Mouse (Mus musculus) liver, embryonic 11.5 days (tissue): Measurements from ENCODE around the gene Cyb5d1. TPM values are rescaled to one million over a fixed set of nuclear protein-coding genes. Genes with fewer than 3 reads are reported as not detected.
A peak's percentile ranks its signal among the peaks of the same experiment; 100 is the strongest.

Experiments used
- ATAC-seq: fragments of 200-750 bp; cut with Nextera tagmentation; replicated peaks from 2 replicates; pipeline ENCODE4 v1.8.0; 2017; ENCODE audit warnings: moderate number of reproducible peaks, mild to moderate bottlenecking, moderate TSS enrichment, moderate library complexity; ENCODE audit not compliant: low FRiP score
- DNase-seq: peaks from one replicate; pipeline ENCODE4 v3.0.0-alpha.2; 2017; ENCODE audit warnings: low spot score
- H3K27ac ChIP-seq: fragments of 300-500 bp; sonication (generic); 2 replicates; pipeline ENCODE4 v1.5.1; 2014; ENCODE audit warnings: mild to moderate bottlenecking, low read depth, low read length, control low read depth
- H3K27me3 ChIP-seq: fragments of 300-500 bp; sonication (generic); replicated peaks from 2 replicates; pipeline ENCODE4 v1.6.1; 2014; ENCODE audit warnings: low read length, mixed read lengths; ENCODE audit not compliant: control insufficient read depth, insufficient read depth
- H3K36me3 ChIP-seq: fragments of 300-500 bp; sonication (generic); 2 replicates; pipeline ENCODE4 v1.6.1; 2014; ENCODE audit warnings: mild to moderate bottlenecking, low read length, moderate library complexity, mixed read lengths; ENCODE audit not compliant: control insufficient read depth, insufficient read depth
- H3K4me1 ChIP-seq: fragments of 300-500 bp; sonication (generic); replicated peaks from 2 replicates; pipeline ENCODE4 v1.6.1; 2014; ENCODE audit warnings: low read length, mixed read lengths; ENCODE audit not compliant: control insufficient read depth, insufficient read depth
- H3K4me2 ChIP-seq: fragments of 300-500 bp; sonication (generic); 2 replicates; pipeline ENCODE4 v1.6.1; 2014; ENCODE audit warnings: mild to moderate bottlenecking, control low read depth, moderate library complexity
- H3K4me3 ChIP-seq: fragments of 300-500 bp; sonication (generic); 2 replicates; pipeline ENCODE4 v1.5.1; 2014; ENCODE audit warnings: low read depth, low read length, control low read depth
- H3K9ac ChIP-seq: fragments of 300-500 bp; sonication (generic); 2 replicates; pipeline ENCODE4 v1.6.1; 2014; ENCODE audit warnings: low read depth, low read length, control low read depth
- H3K9me3 ChIP-seq: fragments of 300-500 bp; sonication (generic); 2 replicates; pipeline ENCODE4 v1.6.1; 2016; ENCODE audit warnings: low read length, inconsistent platforms, mixed read lengths; ENCODE audit not compliant: control insufficient read depth
- WGBS: fragments of 180-500 bp; shearing (Covaris S2); extraction: QIAGEN DNeasy Blood & Tissue Kit; methylation state at CpG from one replicate; pipeline ENCODE4 v1.1.7; 2014; 5-methylcytosine and 5-hydroxymethylcytosine counted together
- polyA plus RNA-seq: library from polyadenylated mRNA; unstranded; fragments of >200 nt; fragmentation: Nextera tagmentation; extraction: Ambion mirVana; gene quantifications from 2 replicates; pipeline ENCODE4 v1.2.1, GENCODE M21; 2014

Cyb5d1 gene
- polyA plus RNA-seq, 1 experiment from 2014 or later, result 19.9 TPM

DNA sequence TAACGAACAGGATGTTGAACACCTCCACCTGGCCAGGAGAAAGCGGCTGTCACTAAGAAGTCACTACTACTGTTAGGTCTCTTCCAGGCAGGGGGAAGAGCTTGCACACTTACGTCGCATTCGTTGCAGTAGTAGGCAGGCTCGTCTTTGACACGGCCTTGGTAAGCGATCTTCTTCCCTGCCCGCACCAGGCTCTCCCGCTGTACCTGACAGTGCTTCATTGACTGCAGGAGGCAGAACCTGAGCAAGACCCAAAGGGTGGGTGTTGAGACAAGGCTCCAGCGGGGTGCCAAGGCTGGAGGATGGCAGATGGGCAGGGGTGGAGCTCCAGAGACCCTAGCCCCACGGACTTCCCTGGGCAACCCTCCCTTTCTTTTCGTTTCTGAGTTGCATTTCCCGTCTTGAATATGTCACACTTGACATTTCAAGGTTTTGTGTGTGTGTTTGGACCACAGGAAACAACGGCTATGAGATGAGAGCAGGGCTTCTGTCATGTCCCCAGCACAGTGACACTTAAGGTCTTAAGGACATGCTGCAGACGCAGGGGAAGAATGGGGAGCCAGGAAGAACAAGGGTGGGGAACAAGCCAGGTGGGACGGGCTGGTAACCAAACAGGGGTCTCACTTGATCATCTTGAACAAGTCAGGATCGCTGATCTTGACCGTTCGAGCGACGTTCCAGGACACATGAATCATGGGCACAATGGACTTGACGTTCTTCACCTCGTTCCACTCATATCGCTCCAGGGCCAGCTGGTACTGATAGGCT is 4.8 kb upstream of the Cyb5d1 start:
- peaks cover 43% of the 10 kb centered on the region for H3K4me1 ChIP-seq
- peaks cover 46% of the 10 kb centered on the region for H3K36me3 ChIP-seq
- peak overlapping the region; percentile 34; the same call in 1 of the 2 replicates for H3K9ac ChIP-seq
- H3K27ac ChIP-seq, result no peak overlapping the region
- peak overlapping the region; percentile 55 for H3K4me2 ChIP-seq
- no peaks in the 10 kb centered on the region for H3K27me3 ChIP-seq
- H3K9me3 ChIP-seq, result no peaks in the 10 kb centered on the region
- DNase-seq, result peak; percentile 46
- no peak for ATAC-seq
- H3K4me3 ChIP-seq, result 0 out of 2 replicates have a peak overlapping the region, but pooled peaks have one; percentile 22
- WGBS, result 79% methylated on average over 25 of the region's 25 CpGs

DNA sequence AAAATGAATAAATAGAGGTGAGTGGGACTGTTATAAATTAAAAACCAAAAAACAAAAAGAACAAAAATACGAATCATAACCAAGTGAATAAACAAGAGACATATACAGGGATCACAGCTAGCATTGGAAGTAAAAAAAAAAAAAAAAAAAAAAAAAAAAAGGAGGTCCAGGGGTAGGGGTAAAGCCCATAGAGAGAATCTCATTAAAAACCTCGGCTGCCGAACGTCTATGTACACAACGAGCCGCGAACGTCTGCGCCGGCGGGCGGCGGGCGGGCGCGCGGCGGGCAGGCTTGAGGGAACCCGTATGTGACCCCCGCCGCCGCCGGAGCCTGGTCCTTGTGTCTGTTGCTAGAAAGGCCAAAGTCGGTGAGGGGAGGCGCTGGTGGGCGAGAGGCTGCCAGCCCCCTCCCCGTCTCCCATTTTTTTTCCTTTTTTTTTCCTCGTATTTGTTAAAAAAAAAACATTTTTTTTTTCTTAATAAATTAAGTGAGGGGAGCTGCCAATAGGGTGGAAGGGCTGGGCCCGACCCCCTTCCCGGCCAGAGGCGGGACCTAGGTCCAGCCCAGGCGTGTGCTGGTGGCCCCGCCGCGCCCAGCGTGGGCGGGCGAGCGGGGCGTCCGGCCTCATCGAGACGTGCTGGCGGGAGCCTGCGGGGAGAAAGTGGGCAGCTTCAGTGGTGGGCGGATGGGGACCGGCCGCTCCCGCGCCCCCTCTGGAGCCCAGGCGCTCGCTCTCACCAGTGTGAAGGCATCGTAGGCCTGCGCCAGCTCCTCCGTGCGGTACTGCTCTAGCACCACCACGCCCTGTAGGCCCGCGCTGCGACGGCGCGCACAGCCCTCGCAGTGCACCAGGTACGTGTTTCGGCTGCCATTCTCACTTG is 4.0 kb upstream of the Cyb5d1 start:
- no peaks in the 10 kb centered on the region for H3K9me3 ChIP-seq
- peak overlapping the region; percentile 96 for H3K4me2 ChIP-seq
- H3K9ac ChIP-seq, result peak overlapping the region; percentile 34; the same call in 1 of the 2 replicates
- H3K4me3 ChIP-seq, result 0 out of 2 replicates have a peak overlapping the region, but pooled peaks have one; percentile 22
- no peak for ATAC-seq
- no peak overlapping the region for H3K27ac ChIP-seq
- peak; percentile 37 for DNase-seq
- peaks cover 43% of the 10 kb centered on the region for H3K4me1 ChIP-seq
- WGBS, result 47% methylated on average over 66 of the region's 66 CpGs
- peaks cover 38% of the 10 kb centered on the region for H3K36me3 ChIP-seq
- no peaks in the 10 kb centered on the region for H3K27me3 ChIP-seq

DNA sequence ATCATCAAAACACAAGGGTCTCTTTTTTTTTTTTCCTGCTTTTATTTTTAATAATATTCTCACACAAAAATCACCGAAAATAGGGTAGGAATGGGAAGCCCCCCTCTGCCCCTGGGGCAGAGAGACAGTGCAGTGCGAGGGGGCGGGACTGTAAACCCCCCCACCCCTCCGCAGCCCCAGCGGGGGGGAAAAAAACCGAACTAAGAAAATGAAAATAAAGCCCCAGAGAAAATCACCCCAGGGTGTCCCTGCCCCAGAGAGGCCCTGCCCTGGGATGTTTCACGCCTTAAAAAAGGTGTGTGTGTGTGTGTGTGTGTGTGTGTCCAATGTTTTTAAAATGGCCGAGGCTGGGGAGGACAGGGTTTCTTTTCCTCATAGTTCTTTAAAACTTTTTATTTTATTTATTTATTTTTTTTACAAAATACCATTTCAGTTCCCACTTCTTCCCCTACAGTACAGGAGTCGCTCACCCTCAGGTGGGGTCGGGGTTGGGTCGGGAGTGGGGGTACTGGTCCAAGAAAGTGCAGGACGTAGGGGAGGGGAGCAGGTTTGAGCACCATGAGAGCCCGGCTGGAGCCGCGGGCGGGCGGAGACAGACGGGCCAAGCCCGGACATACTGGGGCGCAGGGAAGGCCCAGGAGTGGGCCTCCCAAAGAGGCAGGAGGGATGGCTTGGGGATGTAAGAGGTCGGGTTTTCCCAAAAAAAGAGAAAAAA is 3.2 kb upstream of the Cyb5d1 start:
- peak overlapping the region; percentile 96 for H3K4me2 ChIP-seq
- no peaks in the 10 kb centered on the region for H3K9me3 ChIP-seq
- H3K36me3 ChIP-seq, result peaks cover 32% of the 10 kb centered on the region
- DNase-seq (peak; percentile 37), ATAC-seq (no peak)
- peaks cover 47% of the 10 kb centered on the region for H3K4me1 ChIP-seq
- H3K27ac ChIP-seq, result 0 out of 2 replicates have a peak overlapping the region, but pooled peaks have one; percentile 46
- 41% methylated on average over 21 of the region's 21 CpGs for WGBS
- H3K27me3 ChIP-seq, result no peaks in the 10 kb centered on the region
- H3K9ac ChIP-seq, result peak overlapping the region; percentile 17
- H3K4me3 ChIP-seq, result peak overlapping the region; percentile 77

DNA sequence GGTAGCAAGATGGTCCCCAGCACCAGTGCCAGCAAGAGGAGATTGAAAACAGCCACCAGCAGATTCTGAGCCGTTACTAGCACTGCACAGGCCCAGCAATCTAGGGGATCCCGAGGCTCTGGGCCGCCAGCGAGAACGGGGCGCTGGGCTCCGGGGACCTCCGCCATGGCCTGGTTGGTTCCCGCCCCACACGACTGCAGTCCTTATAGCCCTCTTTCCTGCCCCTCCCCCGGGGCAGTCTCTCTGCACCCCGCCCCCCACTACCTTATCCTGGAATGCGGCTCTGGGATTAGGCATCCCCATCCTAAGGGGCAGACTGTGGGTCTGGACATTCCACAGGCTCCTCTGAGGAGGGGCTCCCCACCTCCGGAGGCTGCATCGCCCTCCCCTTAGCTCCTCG is 2.6 kb upstream of the Cyb5d1 start, which contains the start of gene Tmem88:
TSS of gene Tmem88 (minus strand) at position 176 of the 400 bp plus-strand sequence.
- Histone ChIP-seq H3K36me3 (peaks cover 28% of the 10 kb centered on the region), H3K27ac (peak within 1 kb of the TSS; percentile 93), H3K4me1 (peaks cover 47% of the 10 kb centered on the region), H3K27me3 (no peaks in the 10 kb centered on the region), H3K9me3 (no peaks in the 10 kb centered on the region), H3K9ac (peak within 1 kb of the TSS; percentile 83), H3K4me3 (peak within 1 kb of the TSS; percentile 77), H3K4me2 (peak within 1 kb of the TSS; percentile 96)
- DNase-seq (no peak), ATAC-seq (no peak)
- 11% methylated on average over 16 of the region's 16 CpGs for WGBS

DNA sequence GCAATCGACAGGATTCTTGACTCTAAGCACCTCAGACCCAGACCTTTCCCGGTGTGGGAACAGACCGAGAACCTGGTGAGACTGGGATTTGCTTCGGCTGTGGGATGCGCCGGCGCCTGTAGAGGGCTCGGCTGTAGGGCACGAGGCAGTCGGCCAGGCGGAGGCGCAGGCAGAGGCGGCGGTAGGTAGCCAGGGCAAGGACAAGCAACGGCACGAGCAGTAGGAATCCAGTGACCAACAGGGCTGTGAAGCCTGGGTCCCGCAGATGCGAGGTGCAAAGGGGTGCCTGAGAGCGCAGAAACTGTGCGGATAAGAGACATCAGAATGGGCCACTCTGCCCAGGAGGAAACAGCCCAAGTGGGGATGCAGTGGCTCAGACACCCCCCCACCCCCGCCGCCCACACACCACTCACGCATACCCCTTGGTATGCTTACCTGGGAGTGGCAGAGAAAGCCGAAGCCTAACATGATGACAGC is 2.2 kb upstream of the Cyb5d1 start:
- H3K36me3 ChIP-seq, result peaks cover 28% of the 10 kb centered on the region
- peak overlapping the region; percentile 93 for H3K27ac ChIP-seq
- H3K9me3 ChIP-seq, result no peaks in the 10 kb centered on the region
- DNase-seq (peak; percentile 66), ATAC-seq (no peak)
- H3K4me3 ChIP-seq, result peak overlapping the region; percentile 77
- peaks cover 47% of the 10 kb centered on the region for H3K4me1 ChIP-seq
- H3K4me2 ChIP-seq, result peak overlapping the region; percentile 96
- 14% methylated on average over 24 of the region's 24 CpGs for WGBS
- H3K27me3 ChIP-seq, result no peaks in the 10 kb centered on the region
- peak overlapping the region; percentile 62 for H3K9ac ChIP-seq

DNA sequence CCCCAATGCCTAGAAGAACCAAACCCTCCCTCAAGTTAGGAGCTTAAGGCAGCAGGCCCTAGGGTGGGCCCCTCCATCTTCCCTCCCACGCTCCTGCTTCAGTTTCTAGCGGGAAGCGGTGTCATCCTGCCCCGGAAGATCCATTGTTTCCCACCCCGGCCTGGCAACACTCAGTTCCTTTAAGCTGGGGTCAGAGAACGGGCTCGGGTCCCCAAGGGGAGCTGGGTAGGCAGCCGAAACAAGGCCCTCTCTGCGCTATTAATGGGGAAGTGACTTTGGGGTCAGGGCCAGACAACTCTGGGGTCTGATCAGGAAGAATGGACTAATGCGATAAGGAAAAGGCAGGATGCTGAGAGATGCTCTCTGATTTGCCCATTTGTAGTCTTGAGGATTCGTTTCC is 1.3 kb upstream of the Cyb5d1 start:
- Histone ChIP-seq H3K27me3 (no peaks in the 10 kb centered on the region), H3K4me1 (peaks cover 47% of the 10 kb centered on the region)

DNA sequence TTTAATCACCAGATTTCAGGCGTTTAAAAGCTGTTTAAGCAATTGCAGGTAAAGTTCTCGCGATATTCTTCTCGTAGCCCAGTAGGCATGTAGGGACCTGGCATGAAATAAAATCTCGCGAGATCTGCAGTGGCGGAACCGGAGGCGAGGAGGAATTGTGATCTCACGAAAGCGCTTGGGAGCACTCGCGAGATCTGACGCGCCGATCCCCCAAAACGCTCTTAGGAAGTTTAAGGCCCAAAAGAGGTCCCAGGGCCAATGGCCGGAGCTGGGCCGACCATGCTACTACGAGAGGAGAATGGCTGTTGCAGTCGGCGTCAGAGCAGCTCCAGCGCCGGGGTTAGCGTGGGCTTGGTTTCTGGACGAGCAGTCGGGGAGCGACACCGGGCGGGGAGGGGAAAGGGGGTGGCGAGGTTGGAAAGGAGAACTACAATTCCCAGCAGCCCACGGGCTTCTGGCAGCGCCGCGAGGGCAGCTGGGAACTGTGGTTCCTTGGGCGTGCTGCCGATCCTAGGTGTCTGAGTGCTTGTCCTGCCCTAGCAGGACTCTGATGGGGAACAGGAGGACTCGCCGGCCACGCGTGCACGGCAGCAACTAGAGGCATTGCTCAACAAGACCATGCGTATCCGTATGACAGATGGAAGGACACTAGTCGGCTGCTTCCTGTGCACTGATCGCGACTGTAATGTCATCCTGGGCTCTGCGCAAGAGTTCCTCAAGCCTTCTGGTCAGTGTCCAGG is 373 bp upstream of the Cyb5d1 start:
- Histone ChIP-seq H3K27ac (peak overlapping the region; percentile 93), H3K27me3 (no peaks in the 10 kb centered on the region), H3K4me1 (peaks cover 43% of the 10 kb centered on the region), H3K9me3 (no peaks in the 10 kb centered on the region), H3K4me2 (peak overlapping the region; percentile 96), H3K4me3 (peak overlapping the region; percentile 77), H3K36me3 (peaks cover 12% of the 10 kb centered on the region), H3K9ac (peak overlapping the region; percentile 83)
- peak; percentile 85 for ATAC-seq
- under 1% methylated on average over 46 of the region's 48 CpGs for WGBS
- peak; percentile 97 for DNase-seq

More for the DNA sequence above, 1.3 kb upstream of the Cyb5d1 start:
- Histone ChIP-seq H3K27ac (peak overlapping the region; percentile 93; the same call in 1 of the 2 replicates), H3K36me3 (peaks cover 22% of the 10 kb centered on the region), H3K4me2 (peak overlapping the region; percentile 96), H3K9me3 (no peaks in the 10 kb centered on the region), H3K4me3 (peak overlapping the region; percentile 77), H3K9ac (peak overlapping the region; percentile 83)
- 13% methylated on average over 11 of the region's 11 CpGs for whole genome bisulfite sequencing
- DNase-seq, result no peak
- no peak for ATAC-seq
